Mouse (Mus musculus) right cerebral cortex, adult 18-20 months (tissue): ENCODE measurements around the gene Rxra.

Experiments used
- DNase-seq: peaks from one replicate; pipeline ENCODE4 v3.0.0; 2022; ENCODE audit warnings: mixed read lengths

The Rxra gene

DNA sequence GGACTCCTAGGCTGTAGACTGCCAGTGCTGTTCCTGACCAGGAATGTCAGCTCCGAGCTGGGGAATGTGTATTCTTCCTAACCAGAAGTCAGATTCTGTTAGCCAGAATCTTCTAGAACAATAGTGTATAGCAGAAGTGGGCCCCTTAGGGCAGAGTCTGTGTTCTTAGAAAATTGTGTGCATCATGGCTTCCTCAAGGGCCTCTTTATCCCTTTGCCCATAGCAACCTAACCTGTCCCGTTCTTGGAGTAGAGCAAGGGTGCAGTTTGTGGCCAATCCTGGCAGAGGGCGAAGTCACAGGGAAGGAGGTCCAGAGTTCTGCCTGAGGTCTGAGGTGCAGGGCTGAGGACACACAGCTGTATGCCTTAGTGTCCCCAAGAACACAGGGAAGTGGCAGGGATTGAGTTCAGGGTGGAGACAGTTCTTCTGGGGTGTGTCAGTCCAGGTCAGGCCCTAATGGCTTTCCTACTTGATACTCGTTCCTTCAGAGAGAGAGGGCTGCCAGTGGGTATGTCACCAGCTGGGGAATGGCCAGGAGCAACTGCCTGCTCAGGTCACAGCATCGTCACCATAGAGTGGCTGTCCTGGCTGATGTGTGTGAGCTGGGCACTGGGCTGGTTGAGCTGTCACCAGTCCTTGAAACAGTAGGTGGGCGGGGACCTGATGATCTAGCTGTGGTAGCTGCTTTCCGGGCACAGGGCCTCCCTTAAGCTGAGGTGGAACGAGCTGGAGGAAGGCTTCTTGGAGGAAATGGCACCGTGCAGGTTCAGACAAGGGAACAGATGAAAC, 27.8 kb downstream of the Rxra start:
- no peak for DNase-seq

DNA sequence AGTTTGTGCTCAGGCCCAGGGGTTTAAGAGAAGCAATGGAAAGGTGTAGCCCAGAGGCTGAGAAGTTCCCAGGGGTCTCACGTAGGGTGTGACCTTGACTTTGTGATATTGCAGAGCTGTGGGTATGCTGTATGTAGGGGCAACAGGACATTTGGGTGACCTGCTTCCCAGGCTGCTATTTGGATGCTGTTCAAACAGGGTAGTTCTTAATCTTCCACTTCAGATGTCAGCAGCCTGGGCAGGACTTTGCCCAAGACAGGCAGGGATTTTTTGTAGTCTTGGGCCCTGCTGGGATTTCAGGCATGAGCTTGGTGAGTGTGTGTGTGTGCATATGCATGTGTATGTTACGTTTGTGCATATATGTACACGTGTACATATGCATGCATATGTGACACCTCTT, 28.4 kb downstream of the Rxra start:
- DNase-seq, result no peak

DNA sequence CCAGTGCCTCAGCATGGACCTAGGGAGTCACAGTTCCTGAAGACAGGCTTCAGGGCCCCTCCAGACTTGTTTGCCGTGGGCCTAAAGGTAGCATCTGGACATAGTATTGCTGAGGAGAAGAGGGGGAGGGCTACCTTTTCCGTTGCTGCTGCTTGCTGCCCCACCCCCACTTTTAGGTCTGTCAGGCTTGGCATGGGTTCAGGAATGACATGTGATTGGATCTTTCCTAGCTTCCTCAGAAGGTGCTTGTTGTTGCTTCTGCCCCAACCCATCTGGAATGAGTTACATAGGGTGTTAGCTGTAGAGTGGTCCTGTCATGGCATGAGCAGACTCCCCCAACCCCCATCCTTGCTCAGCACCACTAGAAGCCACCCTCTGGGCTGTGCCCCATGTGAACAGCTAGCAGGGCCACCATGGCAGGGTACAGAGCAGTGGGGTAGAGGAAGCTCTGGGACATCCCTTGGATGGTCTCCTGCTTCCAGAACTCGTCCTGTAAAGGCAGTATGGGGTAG, 34.7 kb downstream of the Rxra start:
- DNase-seq, result no peak

DNA sequence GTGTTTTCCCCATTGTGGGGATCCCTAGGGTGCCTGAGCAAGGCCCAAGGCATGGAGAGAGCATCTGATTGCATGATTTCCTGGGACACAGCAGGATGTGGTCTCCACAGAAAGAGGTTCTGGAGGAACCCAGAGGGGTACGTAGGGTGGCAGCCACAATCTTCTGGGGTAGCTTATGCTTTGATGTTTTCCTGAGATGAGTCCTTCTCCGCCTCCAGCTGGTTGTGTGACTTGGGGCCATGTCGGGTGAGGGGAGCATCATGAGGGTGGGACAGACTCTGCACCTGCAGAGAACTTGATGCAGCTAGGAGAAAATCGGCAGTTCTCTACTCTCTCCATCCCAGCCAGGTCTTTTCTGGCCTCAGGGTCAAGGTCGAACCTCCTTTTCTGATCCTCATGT, 36.4 kb downstream of the Rxra start:
- no peak for DNase-seq

DNA sequence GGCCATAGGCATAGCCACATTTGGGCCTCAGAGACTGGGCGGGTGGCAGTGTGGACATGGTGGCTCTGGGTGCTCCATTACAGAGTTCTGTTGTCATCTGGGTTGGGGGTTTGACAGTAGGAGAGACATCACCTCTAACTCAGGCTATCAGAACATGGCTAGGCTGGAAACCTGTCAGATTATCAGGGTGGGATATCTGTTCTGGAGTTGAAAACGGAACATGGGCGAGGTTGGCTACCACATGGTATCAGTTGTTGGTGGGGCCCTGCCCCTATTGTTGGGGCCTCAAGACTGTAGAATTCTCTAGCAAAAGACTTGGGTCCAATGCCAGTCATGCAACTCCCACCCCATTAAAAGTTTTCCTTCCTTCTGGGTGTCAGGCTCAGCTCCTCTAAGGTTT, 37.1 kb downstream of the Rxra start:
- no peak for DNase-seq

DNA sequence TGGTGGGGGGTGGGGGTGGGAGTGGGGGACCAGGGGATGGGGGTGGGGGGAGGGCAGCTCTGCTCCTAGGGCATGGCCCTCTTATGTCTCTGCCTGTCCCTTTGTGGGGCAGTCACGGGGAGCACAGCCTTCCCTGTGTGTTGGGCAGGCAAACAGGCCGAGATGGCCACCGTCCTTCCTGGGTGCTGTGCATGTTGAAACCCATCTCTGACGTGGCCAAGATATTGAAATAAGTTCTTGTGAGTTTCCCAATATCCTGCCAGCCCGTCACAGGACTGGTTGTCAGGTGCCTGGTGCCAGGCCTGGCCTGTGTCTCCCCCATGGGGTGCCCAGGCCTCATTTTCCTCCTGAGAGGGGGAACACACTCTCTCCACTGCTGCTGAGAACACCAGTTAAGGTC, 37.9 kb downstream of the Rxra start:
- DNase-seq, result no peak

DNA sequence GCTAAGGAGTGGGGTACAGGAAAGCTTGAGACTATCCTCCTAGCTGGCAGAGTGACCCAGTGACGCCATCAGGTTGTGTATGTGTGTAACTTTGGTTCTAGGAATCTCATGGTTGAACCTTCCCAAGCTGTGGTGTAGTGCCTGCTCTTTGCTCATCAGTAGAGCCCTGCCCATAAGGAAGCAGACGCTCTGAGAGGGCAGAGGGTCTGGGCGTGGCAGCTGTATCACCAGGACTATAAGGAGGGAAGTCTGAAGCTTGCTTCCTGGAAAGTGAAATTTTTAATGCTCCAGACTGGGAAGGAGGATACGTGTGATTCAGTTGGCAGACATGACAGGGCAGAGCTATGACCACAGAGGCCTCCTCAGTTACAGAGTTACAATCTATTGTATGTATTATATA, 39.0 kb downstream of the Rxra start:
- no peak for DNase-seq

DNA sequence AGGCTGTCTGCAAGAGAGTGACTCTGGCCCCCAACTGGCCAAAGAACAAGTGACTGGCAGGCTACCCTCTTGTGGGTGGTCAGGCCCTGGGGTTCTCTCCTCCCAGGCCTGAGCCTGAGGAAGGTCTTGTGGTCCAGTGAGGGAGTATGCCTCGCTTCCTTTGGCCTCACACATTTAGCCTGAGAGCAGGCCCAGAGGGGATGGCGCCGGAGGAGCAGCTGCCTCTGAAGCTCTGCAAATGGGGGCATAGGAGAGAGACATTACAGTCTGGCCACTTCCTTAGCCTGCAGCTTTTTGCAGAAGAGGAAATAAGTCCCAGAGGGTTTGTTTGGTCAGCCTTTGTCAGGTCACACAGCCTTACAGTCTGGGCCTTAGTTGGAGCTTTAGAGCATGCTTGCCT, 40.1 kb downstream of the Rxra start:
- DNase-seq, result no peak

DNA sequence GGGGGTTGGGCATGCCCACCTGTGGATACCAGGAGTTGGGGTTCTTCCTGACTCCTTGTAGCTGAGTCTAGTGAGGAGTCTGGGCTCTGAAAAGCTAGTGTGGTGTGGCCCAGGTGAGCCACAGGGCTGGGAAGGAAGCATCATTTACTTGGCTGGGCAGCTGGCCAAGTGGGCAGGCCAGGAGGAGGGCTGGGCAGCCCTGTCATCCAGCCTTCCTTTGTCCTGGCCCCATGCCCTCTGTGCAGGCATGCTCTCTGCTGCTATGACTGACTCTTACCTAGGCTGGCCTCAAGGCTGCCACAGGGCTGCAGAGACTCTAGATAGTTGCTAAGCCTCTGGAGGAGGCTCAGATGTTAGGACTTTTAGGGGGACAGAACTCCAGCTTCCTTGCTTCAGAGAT, 42.0 kb downstream of the Rxra start:
- no peak for DNase-seq

DNA sequence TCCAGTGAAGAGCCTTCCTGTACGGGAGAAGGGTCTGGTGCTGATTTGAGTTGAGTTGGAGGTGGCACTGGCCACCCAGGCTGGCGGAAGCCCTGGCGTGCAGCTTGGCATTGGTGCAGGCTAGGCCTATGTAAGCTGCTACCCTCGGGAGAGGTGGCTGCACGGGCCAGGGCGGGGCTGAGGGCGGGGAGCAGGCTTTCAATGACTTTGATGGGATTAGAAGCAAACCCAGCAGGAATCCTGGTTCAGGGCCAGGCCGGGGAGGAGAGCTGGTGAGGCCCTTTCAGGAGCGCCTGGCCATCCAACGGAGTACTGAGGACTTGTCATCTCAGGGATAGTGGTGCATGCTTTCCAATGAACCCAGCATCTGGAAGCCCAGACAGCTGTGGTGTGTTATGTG, 43.4 kb downstream of the Rxra start:
- no peak for DNase-seq

DNA sequence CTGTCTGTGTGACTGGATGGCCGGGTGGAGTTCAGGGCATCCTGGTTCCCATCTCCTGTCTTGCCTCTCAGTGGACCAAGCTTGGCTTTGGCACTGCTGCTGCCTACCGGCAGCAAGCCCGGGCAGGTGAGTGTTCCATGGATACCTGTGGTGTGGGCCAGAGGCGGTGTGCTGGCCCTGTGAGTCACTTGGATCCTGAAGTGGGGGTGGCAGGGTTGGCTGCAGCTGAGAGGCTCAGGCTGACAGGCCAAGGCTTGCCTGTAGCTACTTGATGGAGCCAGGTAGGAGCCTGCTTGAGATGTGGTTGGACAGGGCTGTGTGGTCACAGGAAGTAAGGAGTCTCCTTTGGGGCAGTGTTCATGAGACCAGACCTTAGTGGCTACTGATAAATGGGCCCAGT, 45.4 kb downstream of the Rxra start:
- DNase-seq, result no peak

DNA sequence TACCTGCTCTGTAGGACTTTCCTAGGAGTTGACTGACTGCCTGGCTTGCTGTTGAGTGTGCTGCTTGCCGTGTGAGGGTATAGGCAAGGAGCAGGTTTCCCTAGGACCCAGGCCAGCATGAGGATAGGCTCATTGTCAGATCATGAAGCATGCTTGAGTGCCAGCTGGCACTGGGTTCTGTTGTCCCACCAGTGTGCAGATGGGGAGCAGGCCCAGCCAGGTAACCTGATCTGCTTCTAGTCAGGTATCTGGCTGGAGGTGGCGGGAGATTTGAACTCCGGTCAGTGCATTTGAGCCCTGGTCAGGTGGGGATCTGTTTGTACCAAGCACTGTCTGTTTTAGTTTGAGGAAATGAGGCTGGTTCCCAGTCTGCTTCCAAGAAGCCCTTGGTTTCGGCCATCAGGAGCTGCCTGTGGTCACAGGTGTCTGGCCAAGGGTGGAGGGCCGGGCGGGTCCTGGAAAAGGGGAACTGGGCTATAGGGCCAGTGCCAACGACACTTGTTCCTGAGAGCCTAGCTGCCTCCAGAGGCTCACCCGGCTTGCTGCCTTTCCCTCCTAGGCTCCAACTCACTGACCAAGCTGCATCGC, 48.6 kb downstream of the Rxra start:
- DNase-seq, result no peak

DNA sequence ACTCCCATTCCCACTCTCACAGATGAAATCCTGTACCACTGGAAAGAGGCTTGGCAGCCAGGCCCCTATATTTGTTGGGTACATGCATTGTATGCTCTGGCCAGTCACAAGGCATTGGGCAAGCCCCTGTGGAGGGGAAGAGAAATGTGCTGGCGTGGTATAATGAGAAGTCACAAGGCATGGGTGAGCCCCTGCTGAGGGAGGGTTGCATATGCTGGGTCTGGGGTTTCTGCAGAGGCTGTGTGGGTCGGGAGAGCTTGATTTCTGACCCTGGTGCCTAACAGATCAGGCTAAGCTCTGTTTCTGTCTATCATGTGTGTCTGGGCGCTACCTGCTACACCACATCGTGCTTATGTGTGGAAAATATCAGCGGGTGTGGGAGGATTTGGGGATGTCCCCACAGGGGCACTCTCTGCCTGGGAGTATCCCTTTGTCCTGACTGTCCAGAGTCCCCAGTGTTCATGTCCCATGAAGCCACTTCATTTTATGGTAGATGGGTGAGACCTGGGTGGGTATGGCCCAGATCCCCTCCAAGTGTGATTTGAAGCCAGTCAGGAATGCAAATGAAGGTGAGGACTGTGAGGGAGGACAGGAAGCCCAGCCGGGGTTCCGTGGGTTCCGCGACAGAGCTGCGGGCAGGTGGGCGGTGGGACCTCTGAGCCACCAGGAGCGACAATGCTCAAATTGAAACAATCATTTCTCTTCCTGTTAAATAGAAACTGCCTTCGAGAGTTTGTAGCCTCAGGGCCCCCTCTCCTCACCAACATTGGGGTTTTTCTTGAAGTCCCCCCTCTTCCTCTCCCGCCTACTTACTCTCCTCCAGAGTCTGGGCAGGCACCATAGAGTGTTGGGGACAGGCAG, 52.0 kb downstream of the Rxra start:
- DNase-seq, result no peak

DNA sequence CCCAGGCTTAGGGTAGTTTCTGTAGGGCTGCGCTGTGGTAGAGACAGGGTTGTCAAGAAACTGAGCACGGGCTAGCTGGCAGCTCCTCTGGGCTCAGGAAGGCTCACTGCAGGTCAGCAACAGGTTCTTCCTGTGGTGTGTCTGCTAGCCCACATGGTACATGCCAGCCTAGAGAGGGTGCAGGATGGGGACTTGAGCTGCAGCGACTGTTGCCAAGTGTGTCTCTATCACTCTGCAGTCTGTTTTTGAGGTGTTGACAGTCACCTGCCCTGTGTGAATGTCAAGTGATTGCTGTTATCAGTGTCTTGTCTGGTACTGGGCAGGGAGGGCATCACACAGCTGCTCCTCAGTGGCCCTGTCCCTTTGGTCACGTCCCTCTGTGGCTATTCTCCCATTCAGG, 52.8 kb downstream of the Rxra start:
- no peak for DNase-seq

DNA sequence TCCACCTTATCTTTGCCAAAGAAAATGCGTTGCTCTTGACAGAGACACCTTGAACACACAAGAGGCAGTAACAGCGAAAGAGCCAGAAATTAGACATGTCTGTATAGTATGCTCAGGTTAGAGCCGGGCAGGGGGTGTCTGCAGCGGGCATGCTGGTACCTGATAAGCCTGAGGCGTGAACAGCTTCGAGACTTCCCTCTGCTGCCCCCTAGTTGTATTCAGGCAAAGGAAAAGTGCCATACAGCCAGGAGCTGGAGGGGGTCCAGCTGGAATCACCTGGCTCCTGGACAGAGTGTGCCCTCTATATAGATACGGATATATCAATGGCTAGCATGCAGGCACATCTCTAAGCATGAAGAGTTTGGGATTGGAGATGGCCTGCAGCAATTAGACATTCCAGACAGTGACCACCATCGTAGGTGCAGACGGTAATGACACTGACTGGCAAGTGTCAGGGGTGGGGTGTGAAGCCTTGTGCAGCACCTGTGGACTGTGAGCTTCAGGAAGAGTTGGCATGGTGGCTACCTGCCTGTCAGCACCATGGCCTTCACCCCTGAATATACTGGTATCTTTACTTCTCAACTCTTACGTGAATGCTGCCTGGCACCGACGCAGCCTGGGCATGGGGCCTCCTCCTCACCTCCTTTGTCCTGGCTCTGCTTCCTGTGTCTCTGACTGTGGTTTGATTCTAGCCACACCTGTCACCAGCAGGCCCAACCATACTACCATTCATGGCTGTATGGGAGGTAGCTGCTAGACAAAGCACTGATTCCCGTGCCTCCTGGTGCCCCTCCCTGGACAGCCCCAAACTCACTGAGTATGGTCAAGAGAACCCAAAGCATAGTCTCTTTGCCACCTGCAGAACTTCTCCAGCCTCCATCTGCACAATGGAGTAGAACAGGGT, 54.0 kb downstream of the Rxra start:
- DNase-seq, result no peak

DNA sequence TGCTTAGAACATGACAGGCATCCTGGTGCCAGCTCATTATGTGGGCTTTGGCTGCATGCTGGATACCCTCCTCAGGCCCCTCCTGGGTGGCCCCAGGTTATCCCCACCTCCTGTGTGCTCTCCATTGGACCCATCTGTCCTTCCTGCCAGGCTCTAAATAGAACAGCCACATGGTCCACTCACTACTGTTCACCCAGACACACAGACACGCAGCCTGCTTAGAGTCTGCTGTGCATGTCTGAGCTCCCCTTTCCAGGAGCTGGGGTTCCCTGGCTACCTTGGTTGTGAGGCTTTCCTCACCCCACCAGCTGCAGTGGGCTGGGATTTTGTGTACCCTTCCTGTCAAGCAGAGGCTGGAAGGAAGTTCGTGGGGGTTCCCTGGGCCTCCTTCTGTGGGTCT, 56.8 kb downstream of the Rxra start:
- no peak for DNase-seq

DNA sequence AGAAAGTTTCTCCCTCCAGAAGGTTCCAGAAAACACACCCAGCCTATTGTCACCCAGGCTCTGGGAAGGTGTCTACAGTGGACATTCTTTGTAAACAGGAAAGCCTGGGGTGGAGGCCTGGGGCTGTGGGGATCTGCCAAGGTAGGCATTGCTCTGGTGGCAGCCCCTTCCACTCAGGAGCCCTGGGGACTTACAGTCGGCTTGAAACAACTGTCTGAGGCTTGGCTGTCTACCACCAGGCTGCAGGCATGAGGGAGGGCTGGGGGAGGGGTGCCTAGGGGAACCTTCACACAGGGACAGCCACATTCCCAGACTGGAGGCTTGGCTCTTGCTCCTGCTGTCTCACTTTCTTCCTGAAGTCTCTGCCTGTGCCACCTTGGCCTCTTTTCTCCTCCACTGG, 58.1 kb downstream of the Rxra start:
- no peak for DNase-seq

DNA sequence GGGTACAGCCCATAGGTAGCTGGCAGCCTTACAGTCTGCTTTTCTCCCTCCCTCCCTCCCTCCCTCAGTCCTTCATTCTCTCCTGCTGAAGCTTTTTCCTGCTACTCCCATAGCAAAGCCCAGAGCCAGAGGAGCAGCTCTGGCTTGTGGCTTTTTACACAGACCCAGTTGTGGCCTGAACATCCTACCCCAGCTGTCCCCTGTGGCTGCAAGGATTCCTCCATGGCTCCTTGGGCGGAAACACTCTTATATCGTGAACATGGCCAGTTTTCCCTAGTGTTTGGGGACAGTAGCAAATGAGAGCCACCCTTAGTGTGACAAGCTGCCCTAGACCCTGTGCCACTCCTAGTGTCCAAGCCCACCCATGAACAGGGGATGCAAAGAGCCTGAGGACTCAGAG, 58.6 kb downstream of the Rxra start:
- DNase-seq, result no peak

DNA sequence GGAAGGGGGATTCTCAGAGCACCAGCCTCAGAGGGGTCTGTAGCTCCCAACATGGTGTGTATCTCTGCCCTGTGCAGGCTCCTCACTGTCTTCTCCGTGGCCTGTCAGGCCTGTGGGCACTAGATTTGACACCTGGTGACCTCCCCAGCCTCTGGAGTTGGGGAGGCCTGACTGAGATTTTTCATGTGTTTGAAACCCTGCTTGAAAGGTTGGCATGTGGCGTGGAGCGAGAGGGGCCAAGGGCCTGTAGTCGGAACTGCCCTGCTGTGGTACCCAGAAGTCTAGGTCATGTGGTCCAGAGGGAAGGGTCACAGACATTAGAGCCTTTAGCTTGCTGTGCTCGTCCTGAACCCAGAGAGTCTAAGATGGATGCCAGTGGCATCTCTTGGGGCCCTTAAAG, 60.6 kb downstream of the Rxra start:
- DNase-seq, result no peak

DNA sequence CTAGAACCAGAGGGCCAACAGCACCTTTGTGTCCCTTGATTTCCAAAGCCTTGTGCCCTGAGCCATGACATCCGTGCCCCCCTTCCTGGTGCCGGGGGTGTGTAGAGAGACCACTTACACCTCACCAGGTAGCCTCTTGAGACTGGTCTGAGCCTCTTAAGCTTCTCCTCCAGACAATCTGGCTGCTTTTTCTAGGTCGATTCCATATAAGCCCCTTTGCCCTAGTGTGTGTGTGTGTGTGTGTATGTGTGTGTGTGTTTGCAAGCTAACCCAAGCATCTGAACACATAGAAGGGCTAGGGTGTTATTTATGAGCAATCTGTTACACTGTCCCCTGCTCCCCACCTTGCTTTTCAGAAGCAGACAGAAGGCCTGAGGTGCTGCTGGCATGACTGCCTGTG, 62.2 kb downstream of the Rxra start:
- DNase-seq, result no peak

DNA sequence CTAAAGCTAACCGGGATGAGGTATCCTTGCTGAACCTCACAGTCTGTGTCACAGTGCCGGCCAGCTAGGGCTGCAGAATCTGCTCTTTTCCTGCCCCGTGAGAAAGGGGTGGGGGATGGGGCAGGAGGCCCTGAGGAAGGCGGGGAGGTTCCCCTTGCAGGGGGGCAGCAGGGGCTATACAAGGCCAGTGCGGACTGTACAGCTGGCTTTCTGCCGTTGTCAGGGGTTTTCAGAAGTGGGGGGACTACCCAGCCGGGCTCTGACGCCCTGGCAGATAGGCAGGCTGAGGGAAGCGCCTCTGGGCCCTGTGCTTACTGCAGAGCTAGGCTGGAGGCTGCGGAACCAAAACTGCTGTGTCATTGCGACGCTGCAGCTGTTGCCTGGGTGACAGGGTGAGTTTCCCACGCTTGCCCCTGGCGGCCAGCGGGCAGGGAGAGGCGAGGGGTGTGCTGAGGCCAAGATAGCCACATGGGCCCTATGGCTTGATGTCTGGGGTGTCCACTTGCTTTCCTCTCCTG, 63.9 kb downstream of the Rxra start:
- DNase-seq, result peak; percentile 86

DNA sequence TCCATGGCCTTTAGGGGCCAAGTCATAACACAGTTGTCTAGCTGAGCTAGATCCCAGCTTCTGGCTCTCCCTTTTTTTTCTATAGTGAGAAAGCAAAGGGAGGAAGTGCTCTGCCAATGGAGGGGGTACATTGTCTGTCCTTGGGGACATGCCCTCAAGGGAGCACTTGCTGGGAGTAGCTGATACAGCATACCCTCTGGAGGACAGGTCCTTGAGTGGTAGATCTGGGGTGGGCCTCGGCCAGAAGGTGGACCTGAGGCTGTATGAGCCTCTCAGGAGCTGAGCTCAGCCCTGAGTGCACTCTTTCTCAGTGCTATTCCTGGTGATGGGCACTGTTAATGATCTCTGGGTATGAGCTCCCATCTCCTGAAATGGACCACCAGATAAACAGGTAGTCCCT, 66.9 kb downstream of the Rxra start:
- no peak for DNase-seq
